Mouse (Mus musculus) midbrain, embryonic 14.5 days (tissue): ENCODE data around the gene Slc13a2. TPM values are rescaled to one million over a fixed set of nuclear protein-coding genes. Genes with fewer than 3 reads are reported as not detected.

ENCODE experiments used
- ATAC-seq: fragments of 200-750 bp; cut with Nextera tagmentation; 2 replicates; pipeline ENCODE4 v1.8.0; 2017; ENCODE audit warnings: moderate number of reproducible peaks, moderate library complexity; ENCODE audit not compliant: low FRiP score, low TSS enrichment
- DNase-seq: peaks from one replicate; pipeline ENCODE4 v3.0.0-alpha.2; 2015
- H3K27ac ChIP-seq: fragments of 300-500 bp; sonication (generic); replicated peaks from 2 replicates; pipeline ENCODE4 v1.5.1; 2014; ENCODE audit warnings: mild to moderate bottlenecking, low read depth, low read length, moderate library complexity
- H3K27me3 ChIP-seq: fragments of 300-500 bp; sonication (generic); 2 replicates; pipeline ENCODE4 v1.6.1; 2014; ENCODE audit warnings: low read length, control low read depth, mixed read lengths; ENCODE audit not compliant: control insufficient read depth, insufficient read depth
- H3K36me3 ChIP-seq: fragments of 300-500 bp; sonication (generic); 2 replicates; pipeline ENCODE4 v1.6.1; 2014; ENCODE audit warnings: low read length, control low read depth; ENCODE audit not compliant: control insufficient read depth, insufficient read depth
- H3K4me1 ChIP-seq: fragments of 300-500 bp; sonication (generic); 2 replicates; pipeline ENCODE4 v1.6.1; 2014; ENCODE audit warnings: mild to moderate bottlenecking, antibody characterized with exemption, low read length, control low read depth; ENCODE audit not compliant: control insufficient read depth, insufficient read depth
- H3K4me2 ChIP-seq: fragments of 300-500 bp; sonication (generic); 2 replicates; pipeline ENCODE4 v1.6.1; 2014; ENCODE audit warnings: mild to moderate bottlenecking, low read length, moderate library complexity
- H3K4me3 ChIP-seq: fragments of 300-500 bp; sonication (generic); replicated peaks from 2 replicates; pipeline ENCODE4 v1.5.1; 2014; ENCODE audit warnings: low read depth, low read length
- H3K9ac ChIP-seq: fragments of 300-500 bp; sonication (generic); replicated peaks from 2 replicates; pipeline ENCODE4 v1.6.1; 2014; ENCODE audit warnings: mild to moderate bottlenecking, low read length, moderate library complexity
- H3K9me3 ChIP-seq: fragments of 300-500 bp; sonication (generic); 2 replicates; pipeline ENCODE4 v1.6.1; 2016; ENCODE audit warnings: low read length, control low read depth, mixed read lengths; ENCODE audit not compliant: control insufficient read depth
- WGBS: fragments of 180-500 bp; shearing (Covaris S2); extraction: QIAGEN DNeasy Blood & Tissue Kit; methylation state at CpG from one replicate; pipeline ENCODE4 v1.1.7; 2014; 5-methylcytosine and 5-hydroxymethylcytosine counted together
- polyA plus RNA-seq: library from polyadenylated mRNA; unstranded; fragments of >200 nt; fragmentation: Nextera tagmentation; extraction: Ambion mirVana; gene quantifications from 2 replicates; pipeline ENCODE4 v1.2.1, GENCODE M21; 2014

The Slc13a2 gene
- polyA plus RNA-seq, 1 experiment from 2014 or later, result not detected

DNA sequence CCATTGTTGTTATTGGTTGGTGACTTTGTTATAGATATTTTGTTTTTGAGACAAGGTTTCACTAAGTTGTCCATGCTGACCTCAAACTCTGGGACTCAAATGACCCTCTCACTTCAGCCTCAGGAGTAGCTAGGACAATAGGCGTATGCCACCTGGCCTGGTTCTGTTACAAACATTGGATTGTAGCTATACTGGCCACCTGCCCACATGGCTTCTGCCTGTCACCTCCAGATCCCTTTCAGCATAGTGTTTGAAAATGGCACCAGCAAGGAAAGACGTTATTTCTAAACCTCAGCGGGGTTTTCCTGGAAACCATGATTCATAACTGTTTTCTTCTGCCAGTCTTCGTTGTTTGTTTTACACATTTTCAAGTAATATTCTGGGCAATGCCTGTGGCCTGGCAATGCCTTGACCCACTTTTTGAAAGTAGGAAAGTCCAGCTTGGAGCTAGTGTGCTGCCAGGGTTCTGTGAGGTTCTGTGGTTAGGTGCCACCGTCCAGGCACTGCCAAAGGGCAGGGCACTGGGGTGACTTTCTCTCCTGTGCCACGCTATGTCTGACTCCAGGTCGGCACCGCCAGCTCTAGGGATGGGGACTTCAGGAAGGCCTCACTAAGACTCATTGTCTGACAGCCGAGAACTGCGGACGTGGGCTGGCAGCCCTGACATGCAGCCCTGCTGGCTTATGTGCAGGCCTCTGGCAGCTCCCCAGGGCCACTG is 10.3 kb downstream of the Slc13a2 start:
- Histone ChIP-seq H3K4me2 (no peak overlapping the region), H3K27ac (no peak overlapping the region), H3K36me3 (no peaks in the 10 kb centered on the region), H3K4me1 (no peaks in the 10 kb centered on the region), H3K9me3 (no peaks in the 10 kb centered on the region), H3K27me3 (no peaks in the 10 kb centered on the region), H3K9ac (no peak overlapping the region), H3K4me3 (no peak overlapping the region)
- DNase-seq (no peak), ATAC-seq (no peak)
- WGBS, result 82% methylated on average over 11 of the region's 11 CpGs

DNA sequence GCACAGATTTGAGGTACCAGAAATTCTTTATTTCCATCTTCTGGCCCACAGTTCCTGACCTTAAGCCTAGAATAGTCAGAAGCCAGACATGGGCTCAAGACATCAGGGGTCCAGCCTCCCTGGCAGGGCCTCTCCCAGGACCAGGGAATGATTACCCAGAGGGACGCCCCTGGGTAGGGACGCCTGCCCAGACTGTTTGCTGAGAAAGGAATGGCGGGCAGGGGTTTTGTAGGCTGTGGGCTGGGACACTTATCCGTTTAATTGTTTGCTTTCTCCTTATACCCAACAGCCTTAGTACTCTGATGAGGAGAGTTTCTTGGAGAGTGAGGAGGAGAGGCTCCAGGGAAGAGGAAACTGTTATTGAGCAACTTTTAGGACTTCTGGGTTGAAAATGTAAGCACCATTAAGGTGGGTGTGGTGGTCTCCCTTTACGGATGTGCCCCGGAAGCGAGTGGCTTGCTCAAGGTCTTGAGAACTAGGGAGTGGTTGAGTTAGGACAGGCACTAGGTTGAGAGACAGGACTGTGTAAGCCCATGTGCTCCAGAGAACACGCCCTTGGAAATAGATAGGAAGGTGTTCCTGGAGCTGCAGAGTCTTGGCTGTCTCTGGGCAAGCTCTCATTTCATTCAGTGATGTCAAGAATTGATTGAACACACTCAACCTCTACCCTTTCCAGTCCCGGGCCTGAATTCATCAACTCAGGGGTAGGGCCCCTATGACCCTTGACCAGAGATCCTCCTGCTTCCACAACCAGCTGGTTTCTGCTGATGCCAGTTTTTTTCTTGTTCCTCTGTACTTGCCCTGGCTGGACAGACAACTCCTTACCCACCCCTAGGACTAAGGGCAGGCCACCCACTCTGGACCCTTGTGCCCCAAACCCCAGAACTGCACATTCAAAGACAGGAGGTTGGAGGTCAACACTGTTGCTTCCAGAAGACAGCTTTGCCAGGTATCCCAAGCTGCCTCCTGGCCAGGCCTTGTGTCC is 13.5 kb downstream of the Slc13a2 start:
- WGBS, result 82% methylated on average over 9 of the region's 9 CpGs
- H3K4me1 ChIP-seq, result no peaks in the 10 kb centered on the region

DNA sequence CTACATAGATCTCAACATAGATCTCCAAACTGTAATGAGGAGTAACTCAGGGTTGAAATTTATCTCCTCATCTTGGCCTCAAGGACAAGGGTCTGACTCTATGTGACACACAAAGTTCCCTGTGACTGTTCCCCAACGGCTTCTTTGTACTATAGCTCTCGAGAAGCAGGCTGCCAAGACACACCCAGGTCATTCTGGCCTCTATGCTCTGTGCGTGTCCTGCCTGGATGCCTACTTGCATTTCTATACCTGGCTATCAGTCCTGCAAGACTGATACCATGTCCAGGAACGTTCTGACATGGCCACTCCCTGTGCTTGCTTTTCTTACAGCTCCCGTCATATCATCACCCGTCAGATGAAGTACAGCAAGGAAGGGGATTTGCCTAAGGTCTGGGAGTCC is 20.0 kb downstream of the Slc13a2 start:
- Histone ChIP-seq H3K9me3 (no peaks in the 10 kb centered on the region), H3K9ac (no peak overlapping the region), H3K27me3 (no peaks in the 10 kb centered on the region), H3K4me1 (0 out of 2 replicates have a peak, but pooled peaks cover 5% of the 10 kb centered on the region), H3K4me3 (no peak overlapping the region), H3K4me2 (no peak overlapping the region), H3K27ac (no peak overlapping the region), H3K36me3 (no peaks in the 10 kb centered on the region)
- DNase-seq, result no peak
- ATAC-seq, result no peak
- WGBS, result 75% methylated on average over 6 of the region's 6 CpGs

More for the DNA sequence above, 13.5 kb downstream of the Slc13a2 start:
- ATAC-seq (no peak), DNase-seq (no peak)
- Histone ChIP-seq H3K4me3 (no peak overlapping the region), H3K4me2 (no peak overlapping the region), H3K9me3 (no peaks in the 10 kb centered on the region), H3K9ac (no peak overlapping the region), H3K27ac (no peak overlapping the region), H3K36me3 (no peaks in the 10 kb centered on the region), H3K27me3 (no peaks in the 10 kb centered on the region)

DNA sequence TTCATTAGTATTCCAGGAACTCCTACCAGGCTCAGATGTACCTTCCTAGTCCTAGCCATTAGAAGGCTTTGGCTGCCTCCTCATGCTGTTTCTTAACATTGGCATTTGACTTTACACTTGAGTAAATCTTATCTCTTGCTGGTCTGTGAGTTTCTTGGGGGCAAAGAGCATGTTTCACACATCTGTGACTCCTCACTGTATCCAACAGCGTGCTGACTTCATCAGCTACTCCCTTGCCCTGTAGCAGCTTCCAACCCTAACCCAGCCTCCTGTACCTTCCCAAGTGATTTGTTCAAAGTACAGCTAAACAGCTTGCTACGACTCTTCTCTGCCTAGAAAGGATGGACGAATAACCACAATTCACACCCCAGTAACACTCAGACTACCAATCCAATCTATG is 20.5 kb downstream of the Slc13a2 start:
- DNase-seq (no peak), ATAC-seq (no peak)
- Histone ChIP-seq H3K27me3 (no peaks in the 10 kb centered on the region), H3K9ac (no peak overlapping the region), H3K4me2 (no peak overlapping the region), H3K27ac (no peak overlapping the region), H3K4me1 (0 out of 2 replicates have a peak, but pooled peaks cover 7% of the 10 kb centered on the region), H3K4me3 (no peak overlapping the region), H3K9me3 (no peaks in the 10 kb centered on the region), H3K36me3 (no peaks in the 10 kb centered on the region)
- WGBS, result 78% methylated on average over 3 of the region's 3 CpGs

DNA sequence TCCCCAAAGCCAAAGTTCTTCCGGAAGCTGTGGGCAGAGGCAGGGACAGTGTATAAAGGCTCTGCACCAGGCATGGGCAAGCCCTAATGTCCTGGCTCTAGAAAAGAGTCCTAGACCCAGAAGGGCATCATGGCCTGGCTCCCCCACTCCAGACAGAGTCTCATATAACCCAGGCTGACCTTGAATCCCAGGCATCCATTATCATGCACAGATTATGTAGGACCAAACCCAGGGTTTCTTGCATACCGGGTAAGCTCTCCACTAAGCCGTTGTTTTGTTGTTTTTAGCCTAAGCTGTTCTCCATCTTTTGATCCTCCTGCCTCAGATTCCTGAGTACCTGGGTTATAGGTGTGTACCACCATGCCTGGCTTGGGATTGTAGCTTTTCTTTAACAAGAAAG is 21.1 kb downstream of the Slc13a2 start:
- Histone ChIP-seq H3K36me3 (no peaks in the 10 kb centered on the region), H3K4me1 (0 out of 2 replicates have a peak, but pooled peaks cover 7% of the 10 kb centered on the region), H3K4me2 (no peak overlapping the region), H3K27me3 (no peaks in the 10 kb centered on the region), H3K4me3 (no peak overlapping the region), H3K9me3 (no peaks in the 10 kb centered on the region), H3K9ac (no peak overlapping the region), H3K27ac (no peak overlapping the region)
- ATAC-seq (no peak), DNase-seq (no peak)
- WGBS, result 67% methylated on average over 3 of the region's 3 CpGs

DNA sequence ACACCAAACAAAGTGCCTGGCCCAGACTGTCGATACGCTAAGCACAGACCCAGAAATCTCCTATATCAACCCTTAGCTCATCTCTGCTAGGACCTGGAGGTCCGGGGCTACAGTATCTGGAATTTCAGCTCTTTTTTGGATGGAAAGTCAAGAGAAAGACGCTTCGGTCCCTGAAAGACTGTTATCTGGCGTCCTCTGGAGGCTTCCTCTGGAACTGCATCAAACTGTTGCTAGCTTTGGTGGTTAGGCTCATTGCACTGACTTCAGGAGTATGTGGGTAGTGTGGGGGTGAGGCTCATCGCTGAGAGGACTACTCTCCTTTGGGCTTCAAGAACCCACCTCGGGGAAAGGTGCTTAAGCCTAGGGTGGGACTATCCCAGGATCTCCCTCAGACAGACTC is 22.3 kb downstream of the Slc13a2 start:
- Histone ChIP-seq H3K9ac (no peak overlapping the region), H3K9me3 (no peaks in the 10 kb centered on the region), H3K4me2 (no peak overlapping the region), H3K27ac (no peak overlapping the region), H3K4me3 (no peak overlapping the region), H3K36me3 (no peaks in the 10 kb centered on the region), H3K27me3 (no peaks in the 10 kb centered on the region), H3K4me1 (0 out of 2 replicates have a peak, but pooled peaks cover 7% of the 10 kb centered on the region)
- WGBS, result 17% methylated on average over 8 of the region's 8 CpGs
- DNase-seq (peak; percentile 84), ATAC-seq (no peak)

DNA sequence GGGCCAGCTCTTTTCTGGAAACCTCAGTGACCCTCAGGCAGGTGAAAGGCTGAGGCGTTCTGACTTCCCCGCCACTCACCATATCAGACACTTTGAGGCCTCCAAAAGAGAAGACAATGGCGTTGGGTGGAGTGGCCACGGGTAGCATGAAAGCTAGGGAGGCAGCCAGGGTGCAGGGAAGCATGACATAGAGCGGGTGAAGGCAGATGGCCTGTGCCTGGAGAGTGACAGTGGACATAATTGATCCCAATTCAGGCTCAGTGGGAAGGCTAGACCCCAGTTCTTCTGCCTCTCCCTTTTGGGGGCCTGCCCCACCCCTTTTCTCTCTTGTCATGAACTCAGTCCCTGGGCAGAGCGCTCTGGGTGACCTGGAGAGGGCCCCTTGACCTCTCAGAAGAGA is 23.8 kb downstream of the Slc13a2 start:
- no peak overlapping the region for H3K9ac ChIP-seq
- DNase-seq, result no peak
- H3K9me3 ChIP-seq, result no peaks in the 10 kb centered on the region
- no peaks in the 10 kb centered on the region for H3K36me3 ChIP-seq
- H3K27ac ChIP-seq, result no peak overlapping the region
- no peak overlapping the region for H3K4me3 ChIP-seq
- H3K4me1 ChIP-seq, result 0 out of 2 replicates have a peak, but pooled peaks cover 7% of the 10 kb centered on the region
- H3K27me3 ChIP-seq, result no peaks in the 10 kb centered on the region
- no peak overlapping the region for H3K4me2 ChIP-seq
- no peak for ATAC-seq
- WGBS, result 43% methylated on average over 6 of the region's 6 CpGs

DNA sequence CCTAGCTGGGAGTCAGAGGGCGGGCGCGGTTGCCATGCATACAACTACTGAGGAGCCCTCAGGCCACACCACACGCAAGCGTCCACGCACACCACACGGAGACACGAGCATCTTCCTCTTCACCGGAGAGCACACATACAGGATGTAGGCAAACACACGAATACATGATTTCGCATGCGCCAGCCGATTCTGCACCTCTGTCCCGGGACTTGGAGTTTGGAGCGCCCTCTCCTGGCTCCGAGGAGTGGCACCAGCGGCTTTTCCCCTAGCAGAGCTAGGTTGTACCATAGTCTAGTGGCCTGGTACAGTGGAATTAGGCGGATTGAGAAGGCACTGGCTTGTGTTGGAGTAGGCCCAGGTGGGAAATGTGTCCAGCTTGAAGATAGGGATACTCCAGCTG is 24.6 kb downstream of the Slc13a2 start:
- Histone ChIP-seq H3K4me2 (peak overlapping the region; percentile 54), H3K4me1 (0 out of 2 replicates have a peak, but pooled peaks cover 7% of the 10 kb centered on the region), H3K4me3 (peak overlapping the region; percentile 19), H3K9ac (peak overlapping the region; percentile 16; the same call in 1 of the 2 replicates), H3K9me3 (no peaks in the 10 kb centered on the region), H3K27me3 (no peaks in the 10 kb centered on the region), H3K36me3 (no peaks in the 10 kb centered on the region), H3K27ac (no peak overlapping the region)
- no peak for ATAC-seq
- peak; percentile 90 for DNase-seq
- 7% methylated on average over 18 of the region's 18 CpGs for WGBS
